Mouse (Mus musculus) cerebellum, adult 9-10 months (tissue): Measurements from ENCODE around the gene Gm49321.

Source experiments
- DNase-seq: peaks from one replicate; pipeline ENCODE4 v3.0.0; 2022

Gm49321 gene

DNA sequence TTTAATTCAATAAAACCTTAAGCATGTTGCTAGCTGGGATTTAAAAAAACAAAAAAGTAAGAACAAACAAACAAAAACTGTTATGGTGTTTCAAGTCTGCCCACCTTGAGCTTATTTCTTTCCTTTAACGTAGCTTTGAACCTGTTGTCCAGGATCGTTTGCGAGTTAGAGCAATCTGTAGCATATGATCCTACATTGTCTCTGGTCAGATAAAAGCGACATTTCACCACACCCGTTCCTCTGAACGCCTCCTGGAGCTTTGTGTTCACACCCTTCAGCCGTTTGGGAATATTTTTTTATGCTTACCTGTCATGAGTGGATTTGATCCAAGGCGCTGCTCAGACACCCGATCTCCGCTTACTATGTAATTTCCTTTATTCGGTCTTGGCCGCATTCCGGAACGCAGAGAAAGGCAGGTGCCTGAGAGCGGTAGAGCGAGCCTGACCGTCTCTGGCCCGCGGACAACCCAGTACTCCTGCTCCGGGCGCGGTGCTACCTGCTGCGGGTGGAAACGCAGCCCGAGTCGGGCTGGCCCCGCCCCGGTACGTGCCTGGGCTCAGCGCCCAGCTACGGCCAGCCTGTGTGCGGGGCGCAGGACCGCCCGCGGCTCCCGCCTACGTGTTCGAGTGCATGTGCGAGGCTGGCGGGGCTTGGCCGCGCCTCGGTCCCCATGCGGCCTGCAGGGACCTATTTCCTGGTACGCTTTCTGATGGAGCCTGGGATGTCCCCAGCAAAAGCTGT is 12.0 kb downstream of the Gm49321 start:
- peak; percentile 86 for DNase-seq

GRCm38 (mm10) chr12:73952879-73953278 is 15.4 kb downstream of the Gm49321 start:
- peak; percentile 46 for DNase-seq

DNA sequence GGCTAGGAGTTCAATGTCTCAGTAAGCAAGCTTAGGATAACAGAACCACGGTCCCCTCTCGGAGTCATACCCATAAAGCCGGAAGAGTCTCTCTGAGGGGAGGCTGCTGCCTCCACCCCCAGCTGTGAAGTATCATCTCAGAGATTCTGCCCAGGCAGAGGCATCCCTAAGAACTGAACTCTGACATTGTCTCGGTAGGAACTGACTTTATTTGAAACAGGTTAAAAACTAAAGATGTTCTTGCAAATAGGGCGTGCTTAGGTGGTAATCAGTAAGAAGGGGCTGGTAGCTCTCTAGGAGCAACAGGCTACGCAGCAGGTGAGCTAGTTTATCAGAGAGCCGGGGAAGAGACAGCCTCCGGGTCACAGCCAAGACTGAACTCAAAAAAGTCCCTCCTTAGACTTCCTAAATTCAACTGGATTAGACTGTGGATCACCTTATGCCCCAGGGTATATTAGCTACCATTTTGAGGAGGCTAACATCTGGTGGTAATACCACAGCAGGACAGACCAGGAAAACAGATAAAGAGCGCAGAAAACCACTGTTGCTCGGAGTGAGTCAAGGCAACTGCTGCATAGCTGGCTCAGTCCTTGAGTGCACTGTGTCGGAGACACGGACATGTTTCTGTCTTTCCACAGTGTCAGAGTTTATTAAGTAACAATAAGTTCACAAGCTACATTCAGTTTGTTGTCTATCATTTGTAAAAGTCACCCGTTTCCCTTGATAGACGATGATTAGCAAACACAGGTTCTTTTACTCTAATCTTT is 16.1 kb downstream of the Gm49321 start:
- DNase-seq = peak; percentile 21

GRCm38 (mm10) chr12:73954785-73955184 is 17.3 kb downstream of the Gm49321 start:
- peak; percentile 69 for DNase-seq

GRCm38 (mm10) chr12:73957676-73958075 is 20.2 kb downstream of the Gm49321 start:
- DNase-seq = no peak

GRCm38 (mm10) chr12:73958830-73959229 is 21.4 kb downstream of the Gm49321 start:
- DNase-seq = no peak

GRCm38 (mm10) chr12:73964291-73965281 is 27.1 kb downstream of the Gm49321 start, which contains the start of gene Snapc1:
TSS of gene Snapc1 (plus strand) at chr12:73964481.
- peak; percentile 98 for DNase-seq

- no peak for DNase-seq
These were observed 31.7 kb downstream of the Gm49321 start for GRCm38 (mm10) chr12:73969142-73969541.

DNA sequence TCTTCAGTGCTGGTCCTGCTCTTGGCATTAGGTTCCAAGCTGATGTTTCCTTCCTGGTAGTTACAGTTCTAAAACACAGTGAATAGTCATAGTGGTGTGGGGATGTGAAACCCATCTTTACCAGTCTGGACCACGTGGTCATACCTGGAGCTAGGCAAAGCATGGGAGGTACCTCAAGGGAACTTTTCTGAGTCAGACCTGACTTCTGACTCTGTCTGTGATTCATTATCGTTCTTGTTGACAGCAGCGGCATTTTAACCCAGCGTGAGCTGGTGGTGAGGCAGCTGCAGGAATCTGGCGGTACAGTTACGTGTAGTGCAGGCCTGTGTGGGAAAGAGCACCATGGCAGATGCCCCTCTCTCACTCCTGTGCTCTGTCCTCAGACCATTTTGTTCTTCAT is 37.1 kb downstream of the Gm49321 start:
- DNase-seq = no peak

DNA sequence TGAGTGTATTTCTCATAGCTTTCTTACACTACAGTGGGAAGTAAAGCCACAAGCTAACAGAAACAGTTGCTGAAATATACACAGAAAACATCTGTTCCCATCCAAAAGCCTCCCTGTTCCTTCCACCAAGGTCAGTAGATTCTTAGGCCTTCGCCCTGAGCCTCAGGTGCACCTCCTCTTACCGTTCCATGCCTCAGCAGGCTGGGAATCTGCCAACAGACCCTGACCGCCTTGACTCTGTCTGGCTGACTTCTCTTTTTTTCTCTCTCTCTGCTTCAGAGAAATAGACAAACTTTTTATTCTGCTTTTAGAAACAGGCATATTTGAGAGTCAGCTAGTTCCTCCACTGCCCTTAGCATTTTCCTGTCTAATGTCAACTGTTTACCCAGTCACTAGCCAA is 40.7 kb downstream of the Gm49321 start:
- no peak for DNase-seq

DNA sequence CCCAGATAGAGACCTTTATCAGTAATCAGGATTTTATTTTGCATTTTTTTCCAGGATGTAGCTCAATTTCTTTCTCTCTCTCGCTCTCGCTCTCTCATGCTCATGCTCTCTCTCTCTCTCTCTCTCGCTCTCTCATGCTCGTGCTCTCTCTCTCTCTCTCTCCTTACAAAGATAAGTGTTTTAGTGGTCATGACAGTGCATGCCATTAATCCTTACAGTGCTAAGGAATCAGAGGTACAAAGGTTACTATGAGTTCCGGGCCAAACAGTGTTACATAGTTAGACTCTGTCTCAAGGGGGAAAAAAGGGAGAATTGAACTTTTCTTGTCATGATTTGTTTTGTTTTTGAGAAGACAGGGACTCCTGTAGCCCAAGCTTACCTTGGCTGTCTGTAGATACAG is 42.2 kb downstream of the Gm49321 start:
- DNase-seq = no peak

DNA sequence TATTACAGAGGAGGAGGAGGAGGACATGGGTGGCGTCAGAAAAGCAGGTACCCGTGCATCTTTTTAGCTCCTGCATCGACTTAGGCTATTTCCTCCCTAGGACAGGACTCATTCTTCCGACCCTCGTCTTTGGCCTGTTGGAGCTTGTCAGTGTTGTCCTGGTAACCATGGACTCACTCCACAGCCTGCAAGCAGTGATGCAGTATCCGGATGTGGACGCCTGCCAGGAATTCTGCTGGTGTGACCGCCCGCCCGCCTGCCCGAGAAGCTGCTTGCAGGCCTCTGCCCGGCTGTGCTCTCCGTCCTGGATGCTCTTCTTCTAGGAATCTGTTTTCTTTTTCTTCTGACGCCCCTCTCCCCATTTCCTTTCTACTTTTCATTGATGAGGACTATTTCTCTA is 45.1 kb downstream of the Gm49321 start:
- peak; percentile 69 for DNase-seq

DNA sequence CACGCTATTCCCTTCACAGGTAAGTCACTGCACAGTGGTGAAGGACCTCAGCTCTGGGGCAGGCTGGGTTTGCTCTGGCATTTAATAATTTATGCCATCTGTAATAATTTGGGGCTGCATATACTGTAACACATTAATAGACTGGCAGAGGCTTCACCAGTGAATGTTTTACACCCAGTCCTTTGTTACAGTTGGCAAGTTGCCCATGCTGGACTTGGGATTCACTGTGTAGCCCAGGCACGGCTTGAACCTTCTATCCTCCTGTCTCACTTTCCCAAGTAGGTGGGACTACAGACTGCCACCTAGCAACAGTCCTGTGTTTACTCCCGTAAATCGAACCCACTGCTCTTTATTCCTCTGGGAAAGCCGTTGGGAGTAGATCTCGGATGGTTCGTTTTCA is 48.8 kb downstream of the Gm49321 start:
- DNase-seq = no peak

DNA sequence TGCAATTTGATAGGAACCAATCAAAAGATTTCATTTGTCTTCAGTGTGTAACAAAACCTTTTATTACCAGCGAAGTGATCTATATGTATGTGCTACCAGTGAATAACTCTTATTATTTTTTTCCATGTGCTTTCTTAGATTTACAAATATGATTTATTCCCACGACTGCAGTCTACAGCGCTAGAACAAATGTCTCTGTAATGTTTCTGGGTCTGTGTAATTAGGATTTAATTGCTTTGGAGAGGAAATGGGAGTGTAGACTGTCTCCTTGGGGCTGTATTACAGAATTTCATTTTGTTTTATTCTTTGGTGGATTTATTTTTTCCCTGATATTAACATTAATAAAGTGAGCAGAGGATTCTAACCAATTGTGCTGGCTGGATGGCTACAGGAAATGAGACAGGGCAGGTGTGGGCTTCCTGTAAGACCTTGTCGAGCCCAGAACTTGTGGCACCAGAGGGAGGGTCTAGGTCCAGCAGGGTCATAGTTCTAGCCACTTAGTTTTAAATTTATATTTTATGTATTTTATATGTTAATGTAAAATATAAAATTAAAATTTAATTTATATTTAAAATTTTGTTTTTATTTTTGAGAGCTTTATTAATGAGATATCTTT is 51.0 kb downstream of the Gm49321 start:
- no peak for DNase-seq

DNA sequence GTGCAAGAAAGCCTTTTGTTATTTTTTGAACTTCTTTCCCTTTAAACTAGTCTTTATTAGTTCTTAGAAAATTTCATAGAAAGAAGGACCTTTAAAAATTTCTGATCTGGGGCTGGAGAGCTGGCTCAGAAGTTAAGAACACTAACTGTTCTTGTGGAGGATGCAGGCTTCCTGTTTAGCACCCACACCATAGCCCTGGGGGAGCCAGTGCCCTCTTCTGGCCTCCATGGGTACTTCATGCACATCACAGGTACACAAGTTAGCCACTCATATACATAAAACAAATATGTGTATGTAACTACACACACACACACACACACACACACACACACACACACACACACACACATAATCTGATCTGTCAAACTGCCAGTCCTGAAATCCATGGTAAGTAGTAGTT is 52.1 kb downstream of the Gm49321 start:
- DNase-seq = no peak

- DNase-seq = no peak
These were observed 59.4 kb downstream of the Gm49321 start for GRCm38 (mm10) chr12:73996906-73997296.

- no peak for DNase-seq
These were observed 60.1 kb downstream of the Gm49321 start, which contains the start of gene Syt16 for GRCm38 (mm10) chr12:73997297-73998127. TSS of gene Syt16 (plus strand) at chr12:73997661.

GRCm38 (mm10) chr12:73998128-73998456 is 60.6 kb downstream of the Gm49321 start:
- no peak for DNase-seq

DNA sequence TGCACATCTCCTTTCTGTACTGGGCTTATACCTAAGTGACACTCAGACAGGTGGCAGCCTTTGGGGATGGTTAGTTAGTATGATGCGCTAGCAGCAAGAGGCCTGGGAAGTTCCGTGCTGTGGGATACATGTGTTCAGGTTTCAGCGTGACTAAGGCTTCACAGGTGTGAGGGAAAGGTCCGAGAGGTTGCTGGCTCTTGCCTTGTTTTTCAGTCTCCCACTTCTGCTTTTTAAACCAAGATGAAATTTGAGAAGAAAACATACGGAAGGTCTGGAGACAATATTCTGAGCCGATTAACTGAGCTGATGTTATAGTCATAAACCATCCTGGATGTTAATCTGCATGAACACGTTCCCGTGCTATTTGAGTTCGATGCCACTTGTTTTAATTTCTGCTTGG is 65.0 kb downstream of the Gm49321 start:
- DNase-seq = no peak

- DNase-seq = peak; percentile 41
These were observed 72.0 kb downstream of the Gm49321 start for GRCm38 (mm10) chr12:74009448-74009911.

DNA sequence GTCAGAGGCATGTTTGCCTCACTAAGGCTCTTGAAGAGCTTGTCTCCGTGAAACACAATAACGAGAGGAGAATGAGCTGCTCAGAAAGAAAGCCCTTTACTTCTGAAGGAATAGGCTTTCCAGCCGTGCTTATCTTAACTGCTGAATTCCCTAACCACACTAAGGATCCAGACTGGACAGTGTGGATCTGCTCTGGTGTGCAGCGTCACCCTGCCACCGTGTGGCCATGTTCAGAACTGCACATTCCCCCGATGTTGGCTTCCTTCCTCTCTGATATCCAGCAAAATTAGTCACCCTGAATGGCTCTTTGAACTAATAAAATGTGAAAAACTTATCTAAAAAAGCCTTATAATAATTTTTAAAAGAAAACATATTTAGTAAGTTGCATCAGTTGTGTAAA is 76.3 kb downstream of the Gm49321 start:
- peak; percentile 85 for DNase-seq
